Mouse (Mus musculus) ES-CJ7 (cell line): Measurements from ENCODE around the gene Ugt1a6a.

Experiments
- DNase-seq: peaks from one replicate; pipeline ENCODE4 v3.0.0; 2011; ENCODE audit warnings: low read depth, low spot score

Ugt1a6a gene

GRCm38 (mm10) chr1:88249596-88249995 is 115.0 kb downstream of the Ugt1a6a start:
- no peak for DNase-seq

- no peak for DNase-seq
These were observed 115.4 kb downstream of the Ugt1a6a start for GRCm38 (mm10) chr1:88250023-88250422.

- no peak for DNase-seq
These were observed 118.5 kb downstream of the Ugt1a6a start for GRCm38 (mm10) chr1:88253106-88253505.

GRCm38 (mm10) chr1:88253540-88253939 is 118.9 kb downstream of the Ugt1a6a start:
- DNase-seq, result no peak

GRCm38 (mm10) chr1:88254793-88255465 is 120.3 kb downstream of the Ugt1a6a start:
- no peak for DNase-seq

DNA sequence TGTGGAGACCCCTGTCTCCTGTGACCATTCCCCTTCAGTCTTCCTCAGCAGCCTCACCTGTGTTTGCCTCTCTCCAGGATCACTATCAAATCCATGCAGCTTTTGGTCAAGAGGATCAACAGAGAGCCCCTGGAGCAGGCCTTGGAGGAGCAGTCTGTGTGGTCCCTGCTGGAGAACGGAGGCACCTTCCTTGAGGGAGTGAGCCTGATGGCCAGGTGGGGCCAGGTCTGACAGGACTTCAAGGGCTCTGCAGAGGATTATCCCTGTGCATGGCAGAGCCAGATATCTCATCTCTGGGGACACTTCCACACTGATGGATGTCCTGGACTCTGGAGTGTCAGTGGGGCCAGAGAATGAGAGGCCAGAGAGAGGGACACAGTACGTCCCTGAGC is 120.9 kb downstream of the Ugt1a6a start:
- DNase-seq, result no peak

DNA sequence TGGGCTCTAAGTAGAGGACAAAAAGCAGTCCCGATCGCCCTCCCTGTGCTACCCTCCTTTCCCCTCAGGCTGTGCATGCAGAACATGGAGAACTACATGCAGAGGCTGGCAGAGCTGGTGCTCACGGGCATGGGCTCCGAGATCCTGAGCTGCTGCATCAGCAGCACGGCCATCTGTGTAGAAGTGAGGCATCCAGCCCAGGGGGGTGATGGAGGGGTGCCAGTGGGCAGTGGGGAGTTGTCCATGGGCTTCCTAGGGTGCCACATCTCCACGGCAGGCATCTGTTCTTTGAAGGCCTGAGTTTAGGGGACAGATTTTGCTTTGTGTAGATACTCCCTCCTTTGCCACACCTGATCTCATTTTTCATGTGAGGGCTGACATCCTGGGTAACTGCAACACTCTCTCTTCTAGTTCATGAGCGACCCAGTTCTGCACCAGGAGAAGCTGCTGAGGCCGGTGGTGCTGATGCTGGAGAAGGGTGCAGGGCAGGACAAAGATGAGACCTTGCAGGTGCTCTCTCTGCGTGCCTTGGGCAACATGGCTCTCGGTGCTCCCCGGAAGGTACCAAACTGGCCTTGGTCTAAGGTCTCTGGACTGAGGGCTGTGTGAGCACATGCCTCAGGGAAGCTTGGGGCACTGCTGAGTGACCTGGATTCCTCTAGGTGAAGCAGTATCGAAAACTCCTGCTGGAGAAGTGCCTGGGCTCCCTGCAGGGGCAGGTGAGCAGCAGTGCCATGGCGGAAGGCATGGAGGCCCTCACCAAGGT is 121.6 kb downstream of the Ugt1a6a start:
- no peak for DNase-seq

DNA sequence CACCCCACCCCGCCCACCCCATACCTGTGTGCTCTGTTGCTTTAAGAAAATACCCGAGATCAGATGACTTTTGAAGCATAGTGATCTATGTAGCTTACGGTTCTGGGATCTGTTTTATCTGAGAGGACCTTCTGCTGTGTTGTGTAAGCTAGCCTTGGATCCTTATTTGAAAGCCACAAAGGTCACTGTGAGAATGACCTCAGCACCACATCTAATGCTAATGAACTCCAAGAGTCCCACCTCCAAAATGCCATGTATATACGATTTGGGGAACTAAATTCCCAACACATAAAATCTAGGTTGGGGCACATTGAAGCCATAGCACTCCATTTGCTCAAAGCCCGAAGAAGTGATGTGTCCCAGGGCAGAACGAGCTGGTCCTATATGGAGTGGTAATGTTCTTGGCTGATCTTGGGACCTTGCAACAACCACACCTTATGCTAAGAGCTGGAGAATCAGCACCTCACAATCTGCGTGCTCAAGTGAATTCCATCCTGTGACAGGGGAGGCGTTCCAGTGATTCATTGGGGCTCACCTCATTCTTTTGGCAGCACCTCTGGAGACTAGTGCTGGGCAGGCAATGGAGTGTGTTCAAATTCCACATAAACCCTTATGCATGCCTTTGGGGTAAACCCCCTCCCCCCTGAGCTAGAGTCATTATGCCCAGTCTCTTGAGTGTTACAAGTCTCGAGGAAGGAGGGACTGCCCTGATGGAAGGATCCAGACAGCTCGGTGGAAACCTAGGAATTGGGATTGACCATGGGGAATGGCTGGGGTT is 122.5 kb downstream of the Ugt1a6a start:
- DNase-seq, result no peak

DNA sequence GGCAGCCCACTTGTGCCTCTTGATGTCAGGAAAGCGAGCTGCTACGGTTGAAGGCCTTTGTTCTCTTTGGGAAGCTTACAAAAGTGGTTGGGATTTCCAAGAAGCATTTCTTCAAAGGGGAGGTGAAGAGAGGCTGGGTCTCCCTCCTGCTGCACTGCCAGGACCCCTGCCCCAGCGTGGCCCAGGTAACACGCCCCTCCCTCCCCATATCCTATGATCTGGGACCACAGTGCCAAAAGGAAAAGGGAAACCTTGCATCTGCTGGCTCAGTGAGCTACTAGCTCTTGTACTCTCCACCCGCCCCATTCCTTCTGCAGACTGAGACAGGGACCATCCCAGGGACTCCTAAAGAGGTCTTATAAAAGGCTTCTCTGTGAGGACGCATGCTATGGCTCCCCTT is 123.1 kb downstream of the Ugt1a6a start:
- DNase-seq, result no peak

DNA sequence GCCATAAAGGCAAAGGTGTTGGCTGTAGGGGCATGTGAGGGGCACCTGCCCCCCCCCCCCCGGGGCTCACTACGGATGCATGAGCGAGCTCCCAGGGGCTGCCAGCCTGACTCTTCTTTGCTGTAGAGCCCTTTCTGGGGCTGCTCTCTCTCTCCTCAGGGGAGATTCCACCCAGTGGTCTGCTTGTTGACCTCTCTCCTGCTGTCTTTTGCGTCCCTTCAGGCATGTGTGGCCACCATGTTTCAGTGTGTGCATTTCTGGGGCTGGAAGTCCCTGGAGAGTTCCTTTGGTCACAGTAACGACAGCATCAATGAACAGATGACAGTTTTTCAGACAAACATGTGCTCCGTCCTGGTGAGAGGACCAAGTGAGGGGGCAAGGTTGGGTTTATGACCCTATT is 123.8 kb downstream of the Ugt1a6a start:
- no peak for DNase-seq

- DNase-seq, result no peak
These were observed 124.5 kb downstream of the Ugt1a6a start for GRCm38 (mm10) chr1:88258881-88259642.

GRCm38 (mm10) chr1:88259643-88260024 is 125.0 kb downstream of the Ugt1a6a start:
- DNase-seq, result no peak

GRCm38 (mm10) chr1:88260114-88260513 is 125.5 kb downstream of the Ugt1a6a start:
- no peak for DNase-seq

- no peak for DNase-seq
These were observed 126.2 kb downstream of the Ugt1a6a start for GRCm38 (mm10) chr1:88260604-88261377.

DNA sequence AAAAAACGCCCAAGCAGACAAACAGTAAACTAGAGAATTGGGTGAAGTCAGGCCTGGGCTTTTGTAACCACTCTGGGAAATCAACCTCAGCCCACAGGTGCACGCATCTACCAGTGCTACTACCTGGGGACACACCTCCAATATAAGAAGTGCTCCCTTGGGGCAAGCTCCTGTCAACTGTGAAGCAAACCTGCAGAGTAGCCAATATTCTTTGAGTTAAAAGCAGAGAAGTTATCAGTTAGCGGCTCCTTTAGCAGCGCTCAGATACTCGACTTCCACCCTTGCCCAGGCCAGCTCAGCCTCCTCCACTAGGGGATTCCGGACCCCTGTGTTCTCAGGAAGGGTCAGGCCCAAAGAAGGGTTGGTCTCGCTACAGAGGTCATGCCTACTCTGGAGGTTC is 127.1 kb downstream of the Ugt1a6a start:
- DNase-seq, result no peak

- DNase-seq, result peak; percentile 58
These were observed 127.6 kb downstream of the Ugt1a6a start for GRCm38 (mm10) chr1:88262255-88262654.

- no peak for DNase-seq
These were observed 128.4 kb downstream of the Ugt1a6a start for GRCm38 (mm10) chr1:88262961-88263360.

GRCm38 (mm10) chr1:88263778-88264177 is 129.2 kb downstream of the Ugt1a6a start:
- DNase-seq, result no peak

- DNase-seq, result no peak
These were observed 129.7 kb downstream of the Ugt1a6a start for GRCm38 (mm10) chr1:88264237-88264868.

GRCm38 (mm10) chr1:88264869-88265240 is 130.2 kb downstream of the Ugt1a6a start:
- no peak for DNase-seq

DNA sequence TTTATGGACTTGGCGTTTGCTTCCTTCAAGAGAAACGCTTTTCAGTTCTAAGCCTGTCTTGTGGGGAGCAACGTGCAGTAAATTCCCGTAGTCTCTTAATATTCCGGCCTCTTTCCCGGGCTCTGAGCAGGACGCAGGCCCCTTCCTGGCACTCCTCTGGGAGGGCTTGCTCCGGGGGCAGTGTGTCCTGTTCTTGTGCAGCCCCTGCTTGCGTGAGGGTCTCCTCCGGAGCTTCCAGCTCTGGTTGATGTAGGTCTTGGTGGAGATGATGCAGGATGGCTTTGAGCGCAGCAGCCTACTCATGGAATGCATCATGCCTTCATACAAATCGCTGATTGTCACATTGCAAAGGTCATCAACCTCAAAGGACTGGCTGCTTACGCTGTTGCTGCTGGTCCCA is 131.5 kb downstream of the Ugt1a6a start:
- no peak for DNase-seq
